Mouse (Mus musculus) frontal cortex, postnatal 14 days (tissue): ENCODE results near the gene Emp3.
"Not testable (repeated sequence)": the region's sequence is repeated elsewhere in the genome, so short reads cannot be mapped to it uniquely, and the experiment has no call there.

Experiments
- DNase-seq, 2 experiments: peaks; one replicate each; pipeline ENCODE4 v3.0.0; 2022; ENCODE audit warnings: low spot score in 2 of 2

The Emp3 gene

DNA sequence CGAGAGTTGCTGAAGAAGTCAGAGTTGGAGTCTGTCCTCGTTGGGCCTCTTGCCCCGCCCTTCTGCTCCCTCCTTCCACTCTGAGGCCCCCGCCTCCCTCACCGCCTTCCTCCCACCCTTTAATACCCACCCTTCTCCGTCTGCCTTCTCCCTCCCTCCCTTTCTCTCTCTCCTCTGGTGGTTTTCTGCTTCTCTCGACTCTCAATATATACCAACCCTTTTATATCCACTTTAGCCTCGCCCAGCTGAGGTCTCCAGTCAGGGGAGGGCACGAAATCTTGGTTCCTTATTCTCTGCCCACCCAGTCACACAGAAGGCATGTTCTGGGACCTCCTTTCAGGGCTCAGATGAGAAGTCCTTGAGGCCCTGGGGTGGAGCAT lies at the start of gene Emp3:
Gene Emp3, minus strand, starts transcription at position 163 of the 380 bp plus-strand sequence.
- no peak for DNase-seq

DNA sequence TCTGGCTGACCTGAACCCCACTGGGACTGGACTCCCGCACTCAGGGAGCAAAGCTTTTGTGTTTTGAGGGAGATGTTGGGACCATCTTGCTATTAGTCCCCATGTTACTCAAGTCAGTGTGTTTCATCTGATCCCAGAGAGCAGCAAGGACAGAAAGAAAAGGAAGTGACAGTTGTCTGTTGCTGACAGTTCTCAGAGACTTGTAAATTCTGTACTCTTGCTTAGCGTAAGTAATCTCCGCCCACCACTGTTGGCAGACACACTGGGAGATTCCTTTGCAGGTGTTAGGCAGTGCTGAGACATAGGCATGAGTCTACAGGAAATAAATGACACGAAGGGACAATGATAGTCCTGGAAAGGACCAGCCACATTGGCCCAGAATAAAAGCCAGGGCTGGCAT lies 35.4 kb upstream of the Emp3 start:
- no peak for DNase-seq

DNA sequence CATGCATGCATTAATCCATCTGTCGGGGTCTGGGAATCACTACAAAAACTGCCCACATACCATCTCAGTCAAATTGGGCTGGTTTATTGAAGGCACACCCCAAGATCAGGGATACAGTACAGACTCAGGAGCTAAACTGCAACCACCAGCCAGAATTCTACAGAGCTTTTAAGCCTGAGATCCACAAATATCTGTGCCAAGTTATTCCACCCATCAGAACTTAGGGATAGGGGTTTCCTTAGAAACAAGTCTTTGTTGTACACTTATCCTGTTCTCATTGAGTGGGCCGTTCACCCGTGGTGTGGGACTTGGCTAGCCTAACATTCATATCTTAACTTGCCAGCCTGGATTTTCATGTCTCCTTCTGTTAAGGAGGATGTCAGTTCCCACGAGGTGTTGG lies 27.9 kb upstream of the Emp3 start:
- peak in 1 of 2 experiments; percentile 11 for DNase-seq

DNA sequence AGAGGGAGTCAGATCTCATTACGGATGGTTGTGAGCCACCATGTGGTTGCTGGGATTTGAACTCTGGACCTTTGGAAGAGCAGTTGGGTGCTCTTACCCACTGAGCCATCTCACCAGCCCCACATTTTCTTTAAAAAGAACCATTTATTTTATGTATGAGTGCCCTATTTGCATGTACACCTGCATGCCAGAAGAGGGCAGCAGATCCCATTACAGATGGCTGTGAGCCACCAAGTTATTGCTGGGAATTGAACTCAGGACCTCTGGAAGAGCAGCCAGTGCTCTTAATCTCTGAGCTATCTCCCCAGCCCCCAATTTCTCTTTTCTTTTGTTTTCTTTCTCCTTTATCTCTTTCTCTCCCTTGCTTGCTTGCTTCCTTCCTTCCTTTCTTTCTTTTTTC lies 22.1 kb upstream of the Emp3 start:
- DNase-seq = not testable (repeated sequence)

DNA sequence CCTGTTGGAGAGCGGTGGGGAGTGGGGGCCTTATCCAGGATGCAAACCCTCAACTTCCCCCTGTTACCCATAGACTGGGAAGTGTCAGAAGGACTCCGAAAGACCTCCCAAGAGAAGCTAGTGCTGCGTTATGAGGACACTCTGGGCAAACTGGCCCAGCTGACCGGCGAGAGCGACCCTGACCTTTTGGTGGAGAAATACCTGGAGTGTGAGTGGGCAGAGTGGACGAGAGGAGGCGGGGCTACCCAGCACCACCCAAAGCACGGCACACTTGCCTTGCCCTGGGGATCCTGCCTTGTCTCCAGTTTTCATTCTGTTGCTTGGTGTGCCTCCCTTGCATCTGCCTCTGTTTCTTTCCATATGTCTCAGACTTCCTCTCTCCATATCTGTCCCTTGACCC lies 20.8 kb upstream of the Emp3 start:
- DNase-seq = no peak

DNA sequence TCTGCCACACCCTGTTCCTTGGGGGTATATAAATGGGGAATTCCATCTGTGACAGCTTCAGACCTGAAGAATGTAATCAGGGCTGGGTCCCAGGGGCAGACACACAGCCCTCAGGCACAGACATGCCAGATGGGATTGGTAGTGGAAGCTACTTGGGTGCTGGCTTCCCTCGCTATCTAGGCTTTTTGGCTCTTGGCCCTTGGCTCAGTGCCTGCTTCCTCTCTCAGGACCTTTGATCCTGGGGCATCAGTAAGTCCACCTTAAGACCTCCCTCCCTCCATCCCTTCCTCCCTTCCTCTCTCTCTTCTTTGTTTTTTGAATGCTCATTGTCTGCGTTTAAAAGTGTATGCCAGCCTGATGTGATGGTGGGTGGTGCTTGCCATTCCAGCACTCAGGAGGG lies 18.6 kb upstream of the Emp3 start:
- no peak for DNase-seq

DNA sequence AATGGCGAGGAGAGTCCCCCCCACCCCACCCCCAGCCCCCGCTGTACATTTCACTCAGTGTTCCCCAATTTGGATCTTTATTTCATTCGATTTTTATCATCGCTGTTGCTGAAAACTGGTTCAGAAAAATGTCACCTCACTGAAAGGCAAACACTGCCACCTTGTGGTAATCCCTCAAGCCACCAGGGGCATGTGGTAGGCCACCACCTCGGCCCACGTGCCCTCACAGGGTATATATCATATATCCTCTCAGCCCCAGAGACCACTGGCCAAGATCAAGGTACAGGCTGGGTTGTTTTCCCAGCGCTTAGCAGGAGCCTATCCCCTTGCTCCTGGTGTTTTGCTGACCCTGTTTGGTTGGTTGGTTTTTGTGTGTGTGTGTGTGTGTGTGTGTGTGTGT lies 13.9 kb upstream of the Emp3 start:
- DNase-seq = peak in 1 of 2 experiments; percentile 34

DNA sequence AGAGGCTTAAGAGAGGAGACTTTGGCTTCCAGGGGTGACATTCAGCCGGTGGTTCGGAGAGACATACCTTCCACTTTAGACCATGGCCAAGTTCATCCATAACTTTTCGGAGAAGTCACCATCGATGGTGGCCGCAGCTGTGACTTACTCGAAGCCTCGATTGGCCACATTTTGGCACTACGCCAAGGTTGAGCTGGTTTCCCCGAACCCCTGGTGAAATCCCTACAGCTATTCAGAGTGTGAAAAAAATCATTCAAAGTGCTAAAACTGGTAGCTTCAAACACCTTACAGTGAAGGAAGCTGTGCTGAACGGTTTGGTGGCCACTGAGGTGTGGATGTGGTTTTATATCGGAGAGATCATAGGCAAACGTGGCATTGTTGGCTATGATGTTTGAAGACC lies 12.6 kb upstream of the Emp3 start:
- DNase-seq = not testable (repeated sequence)

DNA sequence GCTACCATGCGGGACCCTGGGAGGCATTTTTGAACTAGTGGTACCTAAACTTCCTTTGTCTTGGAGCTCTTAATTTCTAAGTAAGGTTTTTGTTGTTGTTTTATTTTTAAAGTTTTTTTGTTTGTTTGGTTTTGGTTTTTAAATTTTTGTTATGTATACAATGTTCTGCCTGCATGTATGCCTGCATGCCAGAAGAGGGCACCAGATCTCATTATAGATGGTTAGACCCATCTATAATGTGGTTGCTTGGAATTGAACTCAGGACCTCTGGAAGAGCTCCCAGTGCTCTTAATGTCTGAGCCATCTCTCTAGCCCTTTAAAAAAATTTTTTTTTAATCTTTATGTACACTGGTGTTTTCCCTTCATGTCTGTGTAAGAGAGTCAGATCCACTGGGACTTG lies 8.5 kb upstream of the Emp3 start:
- no peak for DNase-seq

DNA sequence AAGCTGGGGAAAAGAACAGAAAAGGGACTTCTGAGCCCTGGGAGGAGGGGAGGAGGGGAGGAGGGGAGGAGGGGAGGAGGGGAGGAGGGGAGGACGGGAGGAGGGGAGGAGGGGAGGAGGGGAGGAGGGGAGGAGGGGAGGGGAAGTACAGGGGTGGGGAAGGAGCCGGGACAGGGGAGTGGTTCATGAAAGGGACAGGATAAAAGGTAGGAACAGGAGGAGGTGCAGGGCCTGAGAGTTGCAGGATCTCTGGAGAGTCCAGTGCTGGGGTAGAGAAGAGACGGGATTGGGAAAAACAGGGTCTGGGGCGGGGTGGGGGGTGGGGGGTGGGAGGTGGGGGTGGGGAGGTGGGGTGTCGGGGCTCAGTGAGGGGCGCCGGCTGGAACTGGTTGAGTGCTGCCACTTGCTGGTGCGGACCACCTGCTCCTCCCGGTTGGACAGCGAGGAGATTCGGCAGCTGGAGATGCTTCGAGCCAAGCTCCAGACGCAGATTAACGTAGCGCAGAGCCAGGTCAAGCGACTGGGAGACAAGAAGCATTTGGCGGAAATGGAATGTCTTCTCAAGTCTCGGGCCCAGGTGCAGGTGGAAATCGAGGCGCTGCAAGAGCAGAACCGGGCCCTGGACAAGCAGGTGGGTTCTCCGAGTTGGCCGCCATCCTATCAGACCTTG lies 7.6 kb upstream of the Emp3 start:
- no peak for DNase-seq

DNA sequence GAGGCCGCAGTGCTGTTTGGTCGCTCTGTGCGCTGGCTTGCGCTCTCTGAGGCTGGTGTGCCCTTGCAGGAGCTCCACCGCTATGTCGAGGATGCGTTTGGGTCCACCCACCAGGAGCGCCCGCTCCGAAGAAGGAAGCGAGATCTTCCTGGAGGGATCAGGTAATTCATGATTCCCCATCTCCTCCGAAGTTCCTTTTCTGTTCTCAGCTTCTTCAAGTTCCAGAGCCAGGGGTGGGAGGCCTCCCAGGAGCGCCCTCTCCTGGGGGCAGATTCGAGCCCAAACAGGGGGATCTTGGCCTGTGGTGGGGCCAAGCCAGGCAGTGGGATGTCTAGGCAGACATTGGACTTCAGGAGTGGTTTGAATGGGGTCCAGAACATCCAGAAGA lies 3.2 kb upstream of the Emp3 start:
- DNase-seq = no peak

DNA sequence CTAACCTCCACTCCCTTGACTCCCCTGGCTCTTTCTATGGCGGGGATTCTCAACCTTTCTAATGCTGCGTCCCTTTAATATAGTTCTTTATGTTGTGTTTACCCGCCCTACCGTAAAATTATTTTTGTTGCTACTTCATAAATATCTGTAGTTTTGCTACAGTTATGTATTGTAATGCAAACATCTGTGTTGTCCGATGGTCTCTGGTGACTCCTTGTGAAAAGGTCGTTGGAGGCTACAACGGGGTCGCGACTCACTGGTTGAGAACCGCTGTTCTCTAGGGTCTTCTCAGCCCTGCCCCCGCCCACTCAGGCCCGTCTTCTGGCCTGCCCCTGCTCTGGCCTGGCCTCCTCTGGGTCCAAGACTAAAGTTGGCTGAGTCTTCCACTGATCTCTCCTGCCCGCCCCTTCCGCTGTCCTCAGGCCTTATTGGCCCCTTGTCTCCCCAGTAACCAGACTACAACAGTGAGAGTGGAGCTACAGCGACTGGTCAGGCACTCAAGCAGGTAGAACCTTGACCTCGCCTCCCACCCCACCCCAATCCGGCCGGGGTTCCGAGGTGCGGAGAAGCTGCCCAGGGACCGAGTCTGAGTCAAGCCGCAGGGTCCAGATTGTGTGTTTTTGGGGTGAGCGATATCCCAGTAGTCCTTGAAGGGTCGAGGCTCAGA lies 2.7 kb upstream of the Emp3 start, which contains the start of gene Ccdc114:
Gene Ccdc114, plus strand, starts transcription at position 311 of the 667 bp plus-strand sequence.
- peak; percentile 29 to 42 for DNase-seq

DNA sequence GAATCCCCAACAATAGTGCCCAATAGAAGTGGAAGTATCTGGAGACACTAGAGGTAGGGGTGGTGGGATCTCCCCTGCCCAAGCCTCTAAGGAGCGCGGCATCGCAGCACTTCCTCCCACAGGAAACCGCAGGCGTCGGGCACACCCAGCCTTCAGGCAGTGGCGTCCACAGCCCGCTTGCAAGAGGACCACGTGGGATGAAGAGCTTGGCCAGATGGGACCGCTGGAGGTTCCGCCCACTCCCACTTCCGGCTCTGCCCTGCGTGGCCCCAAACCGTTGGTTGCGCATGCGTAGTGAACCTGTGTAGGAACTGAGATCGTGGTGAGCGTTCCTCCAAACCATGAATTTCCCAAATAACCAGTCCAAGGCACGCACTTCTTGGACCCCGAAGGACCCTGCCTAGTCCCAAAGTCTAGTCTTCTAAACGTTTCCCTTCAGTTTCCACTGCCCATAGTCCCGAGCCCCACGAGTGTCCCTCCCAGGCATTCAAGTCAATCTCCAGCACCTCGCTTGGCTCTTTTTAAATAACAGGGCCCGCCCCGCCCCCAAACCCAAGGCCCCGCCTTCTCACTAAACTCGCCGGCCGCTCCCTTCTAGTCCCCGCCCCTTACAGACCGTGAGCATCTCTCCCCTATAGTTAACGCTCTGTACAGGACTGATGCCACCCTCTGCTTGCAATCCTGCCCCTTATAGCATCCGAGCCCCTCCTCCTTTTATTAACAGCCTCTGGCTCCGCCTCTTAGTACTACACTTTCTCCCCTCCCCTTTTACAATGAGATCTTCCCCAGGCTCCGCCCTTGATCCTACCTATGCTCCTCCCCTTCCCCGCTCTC lies 1.9 kb upstream of the Emp3 start:
- DNase-seq = peak; percentile 86 to 91

DNA sequence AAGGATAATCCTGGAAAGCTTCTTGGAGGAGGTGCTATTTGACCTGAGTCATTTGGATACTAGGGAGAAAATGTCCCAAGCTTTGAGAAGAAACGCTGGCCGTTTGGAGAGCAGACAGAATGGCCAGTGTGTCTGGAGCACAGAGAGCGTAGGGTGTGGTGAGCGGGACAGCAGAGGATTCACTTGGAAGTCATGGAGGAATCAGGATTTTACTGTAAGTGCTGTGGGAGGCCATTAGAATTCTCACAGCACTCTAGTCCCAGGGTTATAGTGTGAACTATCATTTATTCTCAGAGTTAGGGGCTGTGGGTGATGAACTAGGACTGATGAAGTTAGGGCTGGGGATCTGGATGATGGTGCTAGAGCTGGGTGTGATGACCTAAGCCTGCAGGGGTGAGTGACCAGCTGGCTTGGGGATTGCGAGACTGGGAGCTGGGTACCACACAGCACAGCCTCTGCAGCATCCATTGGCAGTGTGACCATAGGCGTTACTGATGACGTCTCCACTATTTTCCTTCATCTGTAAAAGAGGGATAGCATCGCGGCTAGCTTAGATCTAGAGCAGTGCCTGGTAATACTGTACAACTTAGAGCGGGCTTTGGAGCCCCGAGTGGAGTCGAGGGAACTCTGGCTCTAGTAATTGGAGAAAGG lies 871 bp upstream of the Emp3 start:
- no peak for DNase-seq

DNA sequence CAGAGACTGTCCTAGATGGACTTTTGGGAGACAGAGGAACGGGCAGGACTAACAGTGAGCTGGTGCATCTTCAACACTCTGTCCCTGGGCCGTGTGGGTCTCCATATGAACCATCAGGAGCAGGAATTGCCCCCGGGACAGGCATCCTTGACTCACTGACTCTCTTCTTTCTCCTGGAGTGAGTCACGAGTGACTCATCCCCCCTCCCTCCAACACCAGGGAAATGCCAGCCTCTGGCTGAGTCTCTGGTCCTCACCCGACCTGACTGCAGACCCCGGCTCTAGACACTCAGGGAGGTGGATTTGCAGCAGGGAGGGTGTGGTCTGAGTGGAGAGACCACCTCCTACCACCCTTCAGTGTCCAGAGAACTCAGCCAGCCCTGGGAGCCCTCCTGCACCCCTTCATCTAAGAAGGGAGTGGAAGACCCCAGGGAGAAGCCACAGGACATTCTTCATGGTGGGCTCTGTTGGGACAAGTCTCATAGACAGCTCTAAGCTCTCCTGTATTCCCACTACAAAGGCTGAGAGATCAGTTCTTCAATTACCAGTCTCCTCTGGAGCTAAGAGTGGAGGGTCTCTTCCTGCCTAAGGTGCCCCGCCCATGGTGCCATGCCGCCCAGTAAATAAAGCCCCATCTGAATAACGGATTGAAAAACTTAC lies 492 bp downstream of the Emp3 start:
- DNase-seq = no peak

DNA sequence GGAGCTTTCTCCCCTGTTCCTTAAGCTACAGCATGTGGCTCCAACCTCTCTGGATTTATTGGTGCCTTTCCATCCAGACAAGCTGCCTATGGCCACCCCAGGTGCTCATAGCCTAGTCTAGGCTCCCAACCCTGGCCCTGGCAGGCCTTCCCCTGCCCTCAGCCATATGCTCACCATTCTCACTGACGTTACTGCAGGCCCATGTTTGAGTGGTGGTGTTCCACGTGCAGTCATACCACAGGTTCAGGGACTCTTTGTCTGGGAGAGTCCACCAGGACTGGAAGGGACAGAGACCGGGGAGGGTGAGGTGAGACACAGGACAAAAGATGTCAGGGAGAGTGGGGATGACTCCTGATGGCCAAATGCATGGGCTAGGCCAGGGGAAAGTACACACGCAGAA lies 1.4 kb downstream of the Emp3 start:
- DNase-seq = no peak

DNA sequence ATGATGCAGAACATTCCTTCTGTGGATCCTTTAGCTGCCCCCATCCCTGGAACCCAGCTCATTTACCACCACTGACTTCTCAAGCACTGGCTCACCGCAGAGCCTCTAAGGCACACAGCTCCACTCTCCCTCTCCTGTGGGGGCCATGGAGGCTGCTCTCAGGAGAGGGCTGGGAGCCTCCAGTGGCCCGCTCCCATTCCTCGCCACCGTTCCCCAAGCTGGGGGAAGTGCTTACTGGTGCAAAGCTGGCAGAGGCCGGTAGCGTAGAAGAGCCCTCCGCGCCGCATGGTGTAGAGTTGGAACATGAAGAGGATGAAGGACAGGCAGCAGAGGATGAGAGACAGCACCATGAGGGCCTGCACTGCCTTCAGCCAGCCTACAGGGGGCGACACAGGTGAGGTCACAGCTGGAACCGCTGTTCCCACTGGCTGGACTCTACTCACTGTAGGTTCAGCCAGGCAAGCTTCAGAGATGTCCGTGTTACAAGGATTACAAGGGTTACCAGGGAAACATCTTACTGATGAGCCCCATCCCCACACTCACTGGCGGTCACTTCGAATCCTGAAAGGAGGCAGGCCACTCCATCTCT lies 2.0 kb downstream of the Emp3 start:
- no peak for DNase-seq

DNA sequence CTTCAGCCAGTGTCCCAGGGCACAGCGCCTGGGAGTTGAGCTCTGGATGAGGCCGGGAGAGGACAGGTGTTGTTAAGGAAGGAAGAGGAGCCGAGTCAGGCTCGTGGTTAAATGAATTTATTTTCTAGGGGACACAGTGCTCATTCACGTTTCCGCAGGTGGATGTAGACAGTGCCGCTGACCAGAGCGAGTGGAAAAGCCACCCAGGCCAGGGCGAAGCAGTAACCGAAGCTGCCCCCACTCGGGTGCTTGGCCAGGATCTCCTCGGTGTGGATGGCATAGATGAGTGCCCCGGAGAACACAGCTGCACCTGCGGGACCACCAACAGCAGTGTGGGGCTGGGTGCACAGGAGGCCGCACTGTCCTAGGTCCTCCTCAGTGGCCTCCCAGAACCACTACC lies 3.3 kb downstream of the Emp3 start:
- no peak for DNase-seq

DNA sequence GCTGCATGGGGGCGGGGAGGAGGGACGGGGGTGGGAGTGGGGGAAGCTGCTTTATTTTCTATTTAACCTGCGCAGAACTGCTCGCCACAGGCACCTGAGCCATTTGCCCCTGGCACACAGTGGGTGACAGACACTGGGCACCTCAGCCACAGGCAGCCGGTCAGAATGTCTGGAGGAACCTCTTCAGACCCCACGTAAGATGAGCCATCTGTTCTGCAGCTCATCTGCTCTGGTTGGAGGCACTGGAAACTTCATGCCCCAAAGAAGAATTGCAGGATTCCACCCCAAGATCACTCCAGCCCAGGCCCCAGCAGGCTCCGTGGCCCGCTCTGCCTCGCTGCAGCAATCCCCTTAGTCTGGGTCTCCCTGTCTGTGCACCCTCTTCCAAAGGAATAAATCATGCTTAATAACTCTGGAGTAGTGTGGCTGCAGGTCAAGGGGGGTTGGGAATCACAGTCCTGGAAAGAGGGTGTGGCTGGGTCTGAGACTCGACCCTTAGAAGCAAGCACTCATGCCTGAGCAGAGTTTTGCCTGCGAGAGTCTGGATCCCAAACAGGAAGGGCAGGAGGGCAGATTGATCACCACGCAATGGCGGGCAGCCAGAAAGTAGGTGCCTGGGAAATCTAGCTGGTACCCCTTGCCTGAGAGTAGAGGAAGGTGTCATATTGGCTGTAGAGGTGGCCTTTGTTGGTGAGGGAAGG lies 4.0 kb downstream of the Emp3 start:
- no peak for DNase-seq
